Mouse (Mus musculus) E14TG2a.4 (cell line): ENCODE measurements at regions not wholly inside any gene's neighbourhood (a gene's known extent, or its start where the extent isn't known, plus 50 kb on each side); places are given as distances from the start of the nearest gene placed in this dataset.

ENCODE experiments used
- CTCF ChIP-seq: conservative IDR thresholded peaks from 2 replicates; pipeline ENCODE4 v1.5.1; 2014; ENCODE audit warnings: low read length
- NANOG ChIP-seq: IDR thresholded peaks from 2 replicates; pipeline ENCODE4 v1.6.1; 2014; ENCODE audit warnings: borderline replicate concordance, low read length, mixed read lengths
- POU5F1 ChIP-seq: IDR thresholded peaks from 2 replicates; pipeline ENCODE4 v1.6.1; 2014; ENCODE audit warnings: low read length, borderline replicate concordance

- no peak for TF ChIP-seq CTCF
- no peak for TF ChIP-seq POU5F1
- TF ChIP-seq NANOG: no peak
Measured at GRCm38 (mm10) chr3:41425863-41426262, 129.7 kb upstream of the Jade1 start.
